Mouse (Mus musculus) stomach, postnatal 0 days (tissue): ENCODE data around the gene Ccdc173. TPM values are rescaled to one million over a fixed set of nuclear protein-coding genes. Genes with fewer than 3 reads are reported as not detected.
A peak's percentile ranks its signal among the peaks of the same experiment; 100 is the strongest.

Source experiments
- ATAC-seq: fragments of 200-750 bp; cut with Nextera tagmentation; 2 replicates; pipeline ENCODE4 v1.8.0; 2017; ENCODE audit not compliant: low FRiP score, low TSS enrichment
- DNase-seq: peaks from one replicate; pipeline ENCODE4 v3.0.0-alpha.2; 2016; ENCODE audit warnings: low spot score
- H3K27ac ChIP-seq: fragments of 300-500 bp; sonication (generic); replicated peaks from 2 replicates; pipeline ENCODE4 v1.5.1; 2014; ENCODE audit warnings: mild to moderate bottlenecking, control low read depth
- H3K27me3 ChIP-seq: fragments of 300-500 bp; sonication (generic); 2 replicates; pipeline ENCODE4 v1.6.1; 2014; ENCODE audit warnings: low read length; ENCODE audit not compliant: control insufficient read depth, insufficient read depth
- H3K36me3 ChIP-seq: fragments of 300-500 bp; sonication (generic); 2 replicates; pipeline ENCODE4 v1.6.1; 2014; ENCODE audit warnings: low read length, mixed read lengths; ENCODE audit not compliant: control insufficient read depth, insufficient read depth
- H3K4me1 ChIP-seq: fragments of 300-500 bp; sonication (generic); replicated peaks from 2 replicates; pipeline ENCODE4 v1.6.1; 2014; ENCODE audit warnings: antibody characterized with exemption; ENCODE audit not compliant: control insufficient read depth, insufficient read depth
- H3K4me2 ChIP-seq: fragments of 300-500 bp; sonication (generic); replicated peaks from 2 replicates; pipeline ENCODE4 v1.6.1; 2014; ENCODE audit warnings: low read depth, mild to moderate bottlenecking, control low read depth, moderate library complexity
- H3K4me3 ChIP-seq: fragments of 300-500 bp; sonication (generic); 2 replicates; pipeline ENCODE4 v1.5.1; 2014; ENCODE audit warnings: low read depth, low read length, control low read depth
- H3K9ac ChIP-seq: fragments of 300-500 bp; sonication (generic); 2 replicates; pipeline ENCODE4 v1.6.1; 2014; ENCODE audit warnings: mild to moderate bottlenecking, low read length, control low read depth, mixed read lengths
- H3K9me3 ChIP-seq: fragments of 300-500 bp; sonication (generic); 2 replicates; pipeline ENCODE4 v1.6.1; 2016; ENCODE audit warnings: low read length; ENCODE audit not compliant: control insufficient read depth
- CTCF ChIP-seq: IDR thresholded peaks from 2 replicates; pipeline ENCODE4 v1.5.1; 2016; ENCODE audit warnings: antibody characterized with exemption, low read depth, mild to moderate bottlenecking, moderate library complexity
- EP300 ChIP-seq: optimal IDR thresholded peaks from 2 replicates; pipeline ENCODE3; 2016; ENCODE audit warnings: antibody characterized with exemption
- WGBS: fragments of 180-500 bp; shearing (Covaris S2); extraction: QIAGEN DNeasy Blood & Tissue Kit; methylation state at CpG from one replicate; pipeline ENCODE4 v1.1.7; 2014; 5-methylcytosine and 5-hydroxymethylcytosine counted together
- polyA plus RNA-seq: library from polyadenylated mRNA; unstranded; fragments of >200 nt; fragmentation: Nextera tagmentation; extraction: Ambion mirVana; gene quantifications from 2 replicates; pipeline ENCODE4 v1.2.1, GENCODE M21; 2015

Ccdc173 gene
- polyA plus RNA-seq: 0.70 and 0.96 TPM in 2 replicates

DNA sequence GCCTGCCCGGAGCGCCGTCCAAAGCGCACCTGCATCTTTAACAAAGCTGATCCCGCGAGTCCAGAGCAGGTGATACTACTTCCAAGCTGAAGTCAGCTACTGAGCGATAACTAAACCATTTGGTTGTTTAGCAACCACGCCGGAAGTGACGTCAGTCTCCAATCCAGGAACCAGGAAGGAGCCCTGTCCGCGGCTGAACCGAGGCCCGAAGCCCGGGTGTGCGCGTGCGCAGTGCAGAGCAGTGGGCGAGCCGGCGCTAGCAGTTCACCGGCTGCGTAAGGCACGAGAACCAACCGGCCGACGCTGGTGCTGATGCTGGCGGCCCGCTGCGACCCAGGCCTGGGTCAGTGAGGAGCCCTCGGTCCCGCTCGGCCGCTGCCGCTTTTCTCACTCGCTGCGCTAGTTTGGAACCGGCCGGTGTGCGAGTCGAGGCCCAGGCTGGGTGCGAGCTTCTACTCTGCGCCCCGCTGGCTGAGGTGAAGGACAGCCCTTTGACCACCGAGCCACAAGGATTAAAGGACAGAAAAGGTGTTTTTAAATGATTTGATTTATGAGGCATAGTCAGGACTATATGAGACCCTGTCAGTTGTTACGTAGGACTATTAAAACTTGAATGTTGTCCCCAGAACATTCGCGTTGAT, at the start of gene Ccdc173, which contains the start of gene Phospho2:
Ccdc173 (minus strand) TSS at position 147 of the 641 bp plus-strand sequence.
Phospho2 (plus strand) TSS at position 195 of the 641 bp plus-strand sequence.
- TF ChIP-seq CTCF (no peak), EP300 (no peak)
- peak within 1 kb of the TSS; percentile 63 for H3K4me3 ChIP-seq
- peak; percentile 99 for DNase-seq
- H3K27me3 ChIP-seq: no peaks in the 10 kb centered on the region
- 2% methylated on average over 48 of the region's 48 CpGs for WGBS
- H3K4me2 ChIP-seq: peak within 1 kb of the TSS; percentile 65
- peak within 1 kb of the TSS; percentile 87 for H3K27ac ChIP-seq
- peak; percentile 98 for ATAC-seq
- H3K36me3 ChIP-seq: no peaks in the 10 kb centered on the region; the same call in 1 of the 2 replicates
- H3K9me3 ChIP-seq: no peaks in the 10 kb centered on the region
- H3K4me1 ChIP-seq: no peaks in the 10 kb centered on the region
- H3K9ac ChIP-seq: peak within 1 kb of the TSS; percentile 67

DNA sequence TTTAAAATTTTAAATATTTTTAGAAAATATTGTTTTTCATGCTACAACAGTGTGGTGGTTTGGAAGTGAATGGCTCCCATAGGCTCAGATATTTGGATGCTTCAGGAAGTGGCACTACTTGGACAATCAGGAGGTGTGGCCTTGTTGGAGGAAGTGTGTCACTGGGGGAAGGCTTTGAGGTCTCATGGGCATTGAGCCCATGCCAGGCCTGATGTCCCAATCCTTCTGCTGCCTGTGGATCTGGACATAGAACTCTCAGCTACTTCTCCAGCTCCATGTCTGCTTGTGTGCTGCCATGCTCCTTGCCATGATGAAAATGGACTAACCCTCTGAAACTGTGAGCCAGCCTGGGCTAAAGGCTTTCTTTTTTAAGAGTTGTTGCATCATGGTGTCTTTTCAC, 49.3 kb upstream of the Ccdc173 start:
- H3K27ac ChIP-seq: no peak overlapping the region
- no peak overlapping the region for H3K9ac ChIP-seq
- no peak overlapping the region for H3K4me3 ChIP-seq
- no peak for ATAC-seq
- no peaks in the 10 kb centered on the region for H3K27me3 ChIP-seq
- no peak for DNase-seq
- H3K4me1 ChIP-seq: no peaks in the 10 kb centered on the region
- no peaks in the 10 kb centered on the region for H3K9me3 ChIP-seq
- no peak overlapping the region for H3K4me2 ChIP-seq
- TF ChIP-seq EP300 (no peak), CTCF (no peak)
- H3K36me3 ChIP-seq: peaks cover 2% of the 10 kb centered on the region; the same call in 1 of the 2 replicates

DNA sequence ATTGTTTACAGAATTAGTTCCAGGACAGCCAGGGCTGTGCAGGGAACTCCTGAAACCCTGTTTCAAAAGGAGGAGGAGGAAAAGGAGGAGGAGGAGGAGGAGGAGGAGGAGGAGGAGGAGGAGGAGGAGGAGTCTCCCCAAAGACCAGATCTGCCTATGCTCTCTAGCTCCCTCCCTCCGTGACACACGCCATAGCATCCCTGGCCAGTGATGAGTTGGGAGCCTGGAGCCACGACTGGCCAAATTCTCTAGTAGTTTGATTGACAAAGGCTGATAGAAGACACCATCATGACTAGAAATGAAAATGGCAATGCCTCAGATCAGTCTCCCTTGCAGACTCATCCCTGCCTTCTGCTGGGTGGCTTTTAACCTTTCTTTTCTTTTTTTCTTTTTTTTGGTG, 48.6 kb upstream of the Ccdc173 start:
- Histone ChIP-seq H3K4me1 (no peaks in the 10 kb centered on the region), H3K4me2 (no peak overlapping the region), H3K4me3 (no peak overlapping the region), H3K9me3 (no peaks in the 10 kb centered on the region), H3K36me3 (peaks cover 6% of the 10 kb centered on the region; the same call in 1 of the 2 replicates), H3K9ac (no peak overlapping the region), H3K27ac (no peak overlapping the region), H3K27me3 (no peaks in the 10 kb centered on the region)
- no peak for TF ChIP-seq EP300
- peak; percentile 45 for TF ChIP-seq CTCF
- DNase-seq: no peak
- WGBS: 48% methylated on average over 3 of the region's 3 CpGs
- no peak for ATAC-seq

DNA sequence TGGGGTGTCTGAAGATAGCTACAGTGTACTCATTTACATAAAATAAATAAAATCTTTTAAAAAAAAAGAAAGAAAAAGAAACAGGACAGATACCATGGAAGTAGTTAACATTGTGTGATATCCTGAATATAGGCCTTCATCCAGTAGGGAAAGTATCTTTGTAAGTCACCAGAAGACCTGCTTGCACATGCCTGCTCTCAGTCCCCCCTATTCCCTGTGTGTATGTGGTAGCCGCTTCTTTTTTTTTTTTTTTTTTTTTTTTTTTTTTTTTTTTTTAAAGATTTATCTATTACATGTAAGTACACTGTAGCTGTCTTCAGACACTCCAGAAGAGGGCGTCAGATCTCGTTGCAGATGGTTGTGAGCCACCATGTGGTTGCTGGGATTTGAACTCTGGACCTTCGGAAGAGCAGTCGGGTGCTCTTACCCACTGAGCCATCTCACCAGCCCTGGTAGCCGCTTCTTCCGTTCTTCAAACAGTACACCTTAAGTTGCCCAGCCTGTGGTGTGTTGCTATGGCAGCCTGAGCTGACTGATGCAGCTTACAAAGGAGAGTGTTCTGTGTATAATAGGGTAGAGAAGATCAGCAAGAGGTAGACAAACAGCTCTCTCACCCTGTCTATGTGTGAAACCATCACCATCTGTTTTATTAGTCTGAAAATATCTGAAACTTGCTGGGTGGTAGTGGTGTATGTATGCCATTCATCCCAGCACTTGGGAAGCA, 48.0 kb upstream of the Ccdc173 start:
- no peak for TF ChIP-seq EP300
- no peak for TF ChIP-seq CTCF
- Histone ChIP-seq H3K27ac (no peak overlapping the region), H3K36me3 (peaks cover 6% of the 10 kb centered on the region; the same call in 1 of the 2 replicates), H3K4me2 (no peak overlapping the region), H3K4me1 (no peaks in the 10 kb centered on the region), H3K27me3 (no peaks in the 10 kb centered on the region), H3K4me3 (no peak overlapping the region), H3K9ac (no peak overlapping the region), H3K9me3 (no peaks in the 10 kb centered on the region)
- ATAC-seq (no peak), DNase-seq (no peak)
- WGBS: 72% methylated on average over 7 of the region's 7 CpGs

DNA sequence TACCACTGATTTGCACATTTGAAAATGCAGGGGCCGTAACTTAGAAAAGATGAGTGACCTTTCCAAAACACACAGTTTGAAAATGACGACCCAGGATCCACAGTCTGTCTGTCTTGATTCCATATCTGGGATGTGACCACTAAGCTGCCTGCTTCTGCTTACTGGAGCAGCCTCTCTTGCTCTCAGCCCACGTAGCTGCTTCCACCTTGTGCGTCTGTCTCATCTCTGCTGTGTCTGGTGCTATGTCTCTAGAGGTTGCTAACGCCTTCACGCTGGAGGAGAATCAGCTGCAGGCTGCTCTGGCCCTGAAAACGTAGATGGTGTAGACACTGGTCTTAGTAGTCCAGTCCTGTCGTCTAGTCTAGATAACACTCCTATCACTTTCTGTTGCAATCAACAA, 40.7 kb upstream of the Ccdc173 start:
- Histone ChIP-seq H3K9ac (no peak overlapping the region), H3K27ac (no peak overlapping the region)

DNA sequence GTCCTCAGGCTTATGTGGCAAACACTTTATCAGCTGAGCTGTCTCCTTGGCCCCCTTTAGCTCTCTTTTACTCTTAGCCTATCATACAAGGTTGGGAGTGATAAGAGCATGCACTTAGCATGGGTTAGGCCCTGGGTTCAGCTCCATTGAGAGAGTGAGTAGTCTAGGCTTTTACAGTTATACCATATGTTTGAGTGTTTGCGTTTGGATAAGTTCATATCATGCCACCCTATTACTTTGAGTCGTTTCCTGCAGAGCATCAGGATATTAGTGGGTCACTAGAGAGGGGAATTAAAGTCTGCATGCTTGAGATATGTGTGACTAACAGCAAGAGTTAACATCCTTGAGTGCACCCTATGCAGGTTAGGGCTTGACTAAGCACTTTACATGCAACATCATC, 40.3 kb upstream of the Ccdc173 start:
- H3K9me3 ChIP-seq: no peaks in the 10 kb centered on the region
- no peak overlapping the region for H3K4me2 ChIP-seq
- no peak for ATAC-seq
- no peak overlapping the region for H3K27ac ChIP-seq
- 57% methylated on average over 2 of the region's 2 CpGs for WGBS
- H3K9ac ChIP-seq: no peak overlapping the region
- no peak for DNase-seq
- no peak for TF ChIP-seq CTCF
- no peak for TF ChIP-seq EP300
- H3K36me3 ChIP-seq: peaks cover 6% of the 10 kb centered on the region; the same call in 1 of the 2 replicates
- no peak overlapping the region for H3K4me3 ChIP-seq
- no peaks in the 10 kb centered on the region for H3K27me3 ChIP-seq
- no peaks in the 10 kb centered on the region for H3K4me1 ChIP-seq

More for the DNA sequence above, 40.7 kb upstream of the Ccdc173 start:
- WGBS: 89% methylated on average over 8 of the region's 8 CpGs
- H3K36me3 ChIP-seq: peaks cover 6% of the 10 kb centered on the region; the same call in 1 of the 2 replicates
- DNase-seq: no peak
- TF ChIP-seq CTCF (no peak), EP300 (no peak)
- no peak for ATAC-seq
- no peaks in the 10 kb centered on the region for H3K4me1 ChIP-seq
- H3K27me3 ChIP-seq: no peaks in the 10 kb centered on the region
- H3K4me3 ChIP-seq: no peak overlapping the region
- H3K9me3 ChIP-seq: no peaks in the 10 kb centered on the region
- no peak overlapping the region for H3K4me2 ChIP-seq
